Mouse (Mus musculus): ENCODE data around the gene Parp3. TPM values are rescaled to one million over a fixed set of nuclear protein-coding genes. Genes with fewer than 3 reads are reported as not detected.

Gene Parp3
- total and polyA plus RNA-seq, 2 experiments from 2014 or later, result 2.8 to 7.2 TPM

GRCm38 (mm10) chr9:106442680-106443079 lies 34.1 kb downstream of the Parp3 start:
- H3K27ac ChIP-seq (ENCODE audit: low read depth), result no peak overlapping the region
- H3K4me2 ChIP-seq (ENCODE audit: low read depth, low read length), result no peak overlapping the region
- no peaks in the 10 kb centered on the region for H3K9me3 ChIP-seq (replicated peaks; ENCODE audit: control insufficient read depth, low read length)
- TF ChIP-seq CTCF (IDR thresholded peaks at IDR 0.05; ENCODE audit: low read depth), result peak; percentile 29
- no peak for TF ChIP-seq EP300 (IDR thresholded peaks at IDR 0.05; ENCODE audit: low read depth)
- ATAC-seq (ENCODE audit: insufficient read depth, low read depth) (no peak), DNase-seq (ENCODE audit: low spot score) (no peak)
- H3K4me3 ChIP-seq (ENCODE audit: low read depth, low read length), result no peak overlapping the region
- no peaks in the 10 kb centered on the region for H3K27me3 ChIP-seq (ENCODE audit: control insufficient read depth, insufficient read depth, low read length)
- 72% methylated on average over 5 of the region's 5 CpGs for WGBS
- H3K9ac ChIP-seq (replicated peaks; ENCODE audit: low read depth, low read length), result no peak overlapping the region
- peaks cover 2% of the 10 kb centered on the region for H3K4me1 ChIP-seq (ENCODE audit: control insufficient read depth, insufficient read depth)
- 0 out of 2 replicates have a peak, but pooled peaks cover 3% of the 10 kb centered on the region for H3K36me3 ChIP-seq (replicated peaks; ENCODE audit: control insufficient read depth, insufficient read depth, low read length)

- 85% methylated on average over 9 of the region's 9 CpGs for WGBS
- H3K27ac ChIP-seq (ENCODE audit: low read depth), result no peak overlapping the region
- TF ChIP-seq EP300 (IDR thresholded peaks at IDR 0.05; ENCODE audit: low read depth), result no peak
- TF ChIP-seq CTCF (IDR thresholded peaks at IDR 0.05; ENCODE audit: low read depth), result no peak
- H3K36me3 ChIP-seq (replicated peaks; ENCODE audit: control insufficient read depth, insufficient read depth, low read length), result peaks cover 38% of the 10 kb centered on the region
- no peak for ATAC-seq (ENCODE audit: insufficient read depth, low read depth)
- H3K27me3 ChIP-seq (ENCODE audit: control insufficient read depth, insufficient read depth, low read length), result no peaks in the 10 kb centered on the region
- no peak overlapping the region for H3K4me2 ChIP-seq (ENCODE audit: low read depth, low read length)
- no peak overlapping the region for H3K9ac ChIP-seq (replicated peaks; ENCODE audit: low read depth, low read length)
- H3K4me3 ChIP-seq (ENCODE audit: low read depth, low read length), result no peak overlapping the region
- DNase-seq (ENCODE audit: low spot score), result no peak
- peaks cover 7% of the 10 kb centered on the region for H3K4me1 ChIP-seq (ENCODE audit: control insufficient read depth, insufficient read depth)
- no peaks in the 10 kb centered on the region for H3K9me3 ChIP-seq (replicated peaks; ENCODE audit: control insufficient read depth, low read length)
These were observed 40.2 kb downstream of the Parp3 start for GRCm38 (mm10) chr9:106436566-106436965.

GRCm38 (mm10) chr9:106433389-106433788 lies 43.4 kb downstream of the Parp3 start:
- TF ChIP-seq CTCF (IDR thresholded peaks at IDR 0.05; ENCODE audit: low read depth), result no peak
- no peak for TF ChIP-seq EP300 (IDR thresholded peaks at IDR 0.05; ENCODE audit: low read depth)
- H3K4me3 ChIP-seq (ENCODE audit: low read depth, low read length), result no peak overlapping the region
- H3K4me1 ChIP-seq (ENCODE audit: control insufficient read depth, insufficient read depth), result peaks cover 13% of the 10 kb centered on the region
- H3K9ac ChIP-seq (replicated peaks; ENCODE audit: low read depth, low read length), result no peak overlapping the region
- H3K9me3 ChIP-seq (replicated peaks; ENCODE audit: control insufficient read depth, low read length), result no peaks in the 10 kb centered on the region
- H3K27me3 ChIP-seq (ENCODE audit: control insufficient read depth, insufficient read depth, low read length), result no peaks in the 10 kb centered on the region
- H3K4me2 ChIP-seq (ENCODE audit: low read depth, low read length), result no peak overlapping the region
- DNase-seq (ENCODE audit: low spot score) (no peak), ATAC-seq (ENCODE audit: insufficient read depth, low read depth) (no peak)
- peaks cover 44% of the 10 kb centered on the region for H3K36me3 ChIP-seq (replicated peaks; ENCODE audit: control insufficient read depth, insufficient read depth, low read length)
- 60% methylated on average over 7 of the region's 7 CpGs for WGBS
- H3K27ac ChIP-seq (ENCODE audit: low read depth), result no peak overlapping the region

GRCm38 (mm10) chr9:106430015-106430264 lies 46.8 kb downstream of the Parp3 start:
- TF ChIP-seq CTCF (IDR thresholded peaks at IDR 0.05; ENCODE audit: low read depth), result no peak
- TF ChIP-seq EP300 (IDR thresholded peaks at IDR 0.05; ENCODE audit: low read depth), result no peak
- H3K27ac ChIP-seq (ENCODE audit: low read depth), result peak overlapping the region; percentile 95
- WGBS, result under 1% methylated on average over 4 of the region's 4 CpGs
- peak overlapping the region; percentile 95 for H3K9ac ChIP-seq (replicated peaks; ENCODE audit: low read depth, low read length)
- H3K9me3 ChIP-seq (replicated peaks; ENCODE audit: control insufficient read depth, low read length), result no peaks in the 10 kb centered on the region
- peaks cover 39% of the 10 kb centered on the region for H3K36me3 ChIP-seq (replicated peaks; ENCODE audit: control insufficient read depth, insufficient read depth, low read length)
- H3K4me2 ChIP-seq (ENCODE audit: low read depth, low read length), result peak overlapping the region; percentile 97
- no peak for DNase-seq (ENCODE audit: low spot score)
- peak overlapping the region; percentile 89 for H3K4me3 ChIP-seq (ENCODE audit: low read depth, low read length)
- ATAC-seq (ENCODE audit: insufficient read depth, low read depth), result no peak
- no peaks in the 10 kb centered on the region for H3K27me3 ChIP-seq (ENCODE audit: control insufficient read depth, insufficient read depth, low read length)
- H3K4me1 ChIP-seq (ENCODE audit: control insufficient read depth, insufficient read depth), result peaks cover 6% of the 10 kb centered on the region; the same call in 1 of the 2 replicates

GRCm38 (mm10) chr9:106429221-106430014 lies 47.3 kb downstream of the Parp3 start, which contains the start of gene Rpl29:
Gene Rpl29 (plus strand): TSS chr9:106429454.
- Histone ChIP-seq H3K9me3 (replicated peaks; ENCODE audit: control insufficient read depth, low read length) (no peaks in the 10 kb centered on the region), H3K9ac (replicated peaks; ENCODE audit: low read depth, low read length) (peak within 1 kb of the TSS; percentile 95), H3K36me3 (replicated peaks; ENCODE audit: control insufficient read depth, insufficient read depth, low read length) (peaks cover 36% of the 10 kb centered on the region), H3K27me3 (ENCODE audit: control insufficient read depth, insufficient read depth, low read length) (no peaks in the 10 kb centered on the region), H3K4me2 (ENCODE audit: low read depth, low read length) (peak within 1 kb of the TSS; percentile 97), H3K27ac (ENCODE audit: low read depth) (peak within 1 kb of the TSS; percentile 95), H3K4me3 (ENCODE audit: low read depth, low read length) (peak within 1 kb of the TSS; percentile 89), H3K4me1 (ENCODE audit: control insufficient read depth, insufficient read depth) (peaks cover 6% of the 10 kb centered on the region; the same call in 1 of the 2 replicates)
- ATAC-seq (ENCODE audit: insufficient read depth, low read depth), result peak; percentile 92
- TF ChIP-seq EP300 (IDR thresholded peaks at IDR 0.05; ENCODE audit: low read depth), result peak; percentile 85
- TF ChIP-seq CTCF (IDR thresholded peaks at IDR 0.05; ENCODE audit: low read depth), result no peak
- peak; percentile 97 for DNase-seq (ENCODE audit: low spot score)
- under 1% methylated on average over 55 of the region's 55 CpGs for WGBS
